Mouse (Mus musculus) myocyte (in vitro differentiated cells): ENCODE data around the gene Armh3.

Experiments
- CEBPB ChIP-seq: IDR thresholded peaks from 2 replicates; pipeline ENCODE4 v1.6.1; 2011; ENCODE audit warnings: mild to moderate bottlenecking, moderate library complexity; ENCODE audit not compliant: poor library complexity, insufficient read depth, severe bottlenecking
- E2F4 ChIP-seq: IDR thresholded peaks from one replicate; pipeline ENCODE4 v1.6.1; 2011; ENCODE audit warnings: mild to moderate bottlenecking, control low read depth, moderate library complexity; ENCODE audit not compliant: insufficient read depth
- MAX ChIP-seq: IDR thresholded peaks from one replicate; pipeline ENCODE4 v1.6.1; 2011; ENCODE audit warnings: low read depth, mild to moderate bottlenecking, control low read depth
- MYOD1 ChIP-seq, 3 experiments: IDR thresholded peaks; one replicate each; pipeline ENCODE4 v1.6.1; 2011; ENCODE audit warnings: control low read depth in 2 of 3, low read depth in 2 of 3, mild to moderate bottlenecking in 2 of 3, moderate library complexity in 1 of 3; ENCODE audit not compliant: insufficient read length in 2 of 3, control insufficient read depth in 1 of 3
- MYOG ChIP-seq, 3 experiments: IDR thresholded peaks; one replicate each; pipeline ENCODE4 v1.6.1; 2011; ENCODE audit warnings: control low read depth in 2 of 3, low read depth in 2 of 3, mild to moderate bottlenecking in 2 of 3; ENCODE audit not compliant: insufficient read length in 2 of 3, control insufficient read depth in 1 of 3, insufficient read depth in 1 of 3
- POLR2A ChIP-seq: IDR thresholded peaks from one replicate; pipeline ENCODE4 v1.6.1; 2011; ENCODE audit warnings: low read depth, mild to moderate bottlenecking, control low read depth, moderate library complexity; ENCODE audit not compliant: insufficient read length
- POLR2AphosphoS2 ChIP-seq: IDR thresholded peaks from one replicate; pipeline ENCODE4 v1.6.1; 2011; ENCODE audit warnings: low read depth, control low read depth; ENCODE audit not compliant: insufficient read length
- REST ChIP-seq: IDR thresholded peaks from one replicate; pipeline ENCODE4 v1.6.1; 2011; ENCODE audit warnings: mild to moderate bottlenecking, control low read depth, moderate library complexity; ENCODE audit not compliant: insufficient read depth, insufficient read length
- SRF ChIP-seq: IDR thresholded peaks from one replicate; pipeline ENCODE4 v1.6.1; 2011; ENCODE audit warnings: low read depth; ENCODE audit not compliant: control insufficient read depth, insufficient read length
- TCF12 ChIP-seq: IDR thresholded peaks from one replicate; pipeline ENCODE4 v1.6.1; 2011; ENCODE audit warnings: mild to moderate bottlenecking, control low read depth; ENCODE audit not compliant: poor library complexity, insufficient read depth, severe bottlenecking
- TCF3 ChIP-seq: IDR thresholded peaks from one replicate; pipeline ENCODE4 v1.6.1; 2011; ENCODE audit warnings: low read depth, control low read depth; ENCODE audit not compliant: insufficient read length
- USF1 ChIP-seq: IDR thresholded peaks from one replicate; pipeline ENCODE4 v1.6.1; 2011; ENCODE audit warnings: low read depth, mild to moderate bottlenecking, control low read depth, moderate library complexity

DNA sequence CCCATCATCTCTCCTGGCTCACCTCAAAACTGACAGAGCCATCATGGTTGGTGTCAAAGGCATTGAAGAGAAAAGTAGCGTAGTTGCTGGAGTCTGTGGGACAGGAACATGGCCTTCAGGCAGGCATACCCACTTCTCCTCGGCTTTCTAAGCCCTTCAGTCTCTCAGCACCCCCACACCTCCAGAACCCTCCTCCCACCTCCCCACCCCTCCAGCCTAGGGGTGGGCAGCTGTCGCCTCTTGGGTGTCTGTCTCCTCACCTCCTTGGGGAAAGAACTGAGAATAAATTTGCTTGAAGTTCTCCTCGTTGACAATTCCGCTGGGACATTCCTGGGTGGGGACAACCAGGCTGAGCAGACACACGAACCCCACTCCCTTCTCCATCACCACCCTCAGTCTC, 203.6 kb downstream of the Armh3 start:
- TF ChIP-seq POLR2AphosphoS2 (no peak), SRF (no peak), E2F4 (no peak), POLR2A (no peak), TCF3 (no peak), MYOD1 (IDR thresholded peaks at IDR 0.05; ENCODE audit: control insufficient read depth in 1 of 3, insufficient read length in 2 of 3, low read depth in 2 of 3) (no peak), MAX (no peak), REST (no peak), USF1 (no peak), TCF12 (no peak), CEBPB (no peak), MYOG (IDR thresholded peaks at IDR 0.05; ENCODE audit: control insufficient read depth in 1 of 3, insufficient read depth in 1 of 3, insufficient read length in 2 of 3, low read depth in 2 of 3) (no peak)
